Mouse (Mus musculus): ENCODE results near the gene Cul4a.
A peak's percentile ranks its signal among the peaks of the same experiment; 100 is the strongest.

Gene Cul4a

GRCm38 (mm10) chr8:13180408-13180807 lies 75.0 kb downstream of the Cul4a start:
- no peak for DNase-seq

- DNase-seq: no peak
Observed at GRCm38 (mm10) chr8:13180911-13181690, 75.7 kb downstream of the Cul4a start.

- no peak for DNase-seq
Observed at GRCm38 (mm10) chr8:13181691-13181976, 76.2 kb downstream of the Cul4a start.

- no peak for DNase-seq
Observed at GRCm38 (mm10) chr8:13186819-13187218, 81.4 kb downstream of the Cul4a start.

GRCm38 (mm10) chr8:13187229-13187628 lies 81.8 kb downstream of the Cul4a start:
- no peak for DNase-seq

GRCm38 (mm10) chr8:13187638-13188037 lies 82.2 kb downstream of the Cul4a start:
- DNase-seq: no peak

- no peak for DNase-seq
Observed at GRCm38 (mm10) chr8:13188052-13188555, 82.7 kb downstream of the Cul4a start.

- DNase-seq: no peak
Observed at GRCm38 (mm10) chr8:13188857-13189256, 83.4 kb downstream of the Cul4a start.

GRCm38 (mm10) chr8:13190235-13190634 lies 84.8 kb downstream of the Cul4a start:
- DNase-seq: no peak

- DNase-seq: peak; percentile 12
Observed at GRCm38 (mm10) chr8:13194818-13195217, 89.4 kb downstream of the Cul4a start.

- no peak for DNase-seq
Observed at GRCm38 (mm10) chr8:13197493-13197892, 92.1 kb downstream of the Cul4a start.
